Mouse (Mus musculus): Measurements from ENCODE around the gene Gm49387.
A peak's percentile ranks its signal among the peaks of the same experiment; 100 is the strongest.

Gene Gm49387

GRCm38 (mm10) chr14:31662555-31663211, 22.0 kb upstream of the Gm49387 start:
- DNase-seq (ENCODE audit: low spot score in 2 of 2) = peak in 1 of 2 experiments; percentile 43

GRCm38 (mm10) chr14:31661671-31662554, 21.2 kb upstream of the Gm49387 start:
- DNase-seq (ENCODE audit: low spot score in 2 of 2) = peak; percentile 62 to 76

- no peak for DNase-seq (ENCODE audit: low spot score in 2 of 2)
These were observed 19.8 kb upstream of the Gm49387 start for GRCm38 (mm10) chr14:31660312-31661093.

- DNase-seq (ENCODE audit: low spot score in 2 of 2) = no peak
These were observed 19.0 kb upstream of the Gm49387 start for GRCm38 (mm10) chr14:31659501-31660181.

GRCm38 (mm10) chr14:31658126-31658680, 17.5 kb upstream of the Gm49387 start:
- peak in 1 of 2 experiments; percentile 54 for DNase-seq (ENCODE audit: low spot score in 2 of 2)

- peak; percentile 68 to 81 for DNase-seq (ENCODE audit: low spot score in 2 of 2)
These were observed 16.4 kb upstream of the Gm49387 start for GRCm38 (mm10) chr14:31656857-31657645.

- no peak for DNase-seq (ENCODE audit: low spot score in 2 of 2)
These were observed 15.7 kb upstream of the Gm49387 start for GRCm38 (mm10) chr14:31656386-31656785.

GRCm38 (mm10) chr14:31655406-31655805, 14.7 kb upstream of the Gm49387 start:
- no peak for DNase-seq (ENCODE audit: low spot score in 2 of 2)

- no peak for DNase-seq (ENCODE audit: low spot score in 2 of 2)
These were observed 14.1 kb upstream of the Gm49387 start for GRCm38 (mm10) chr14:31654816-31655215.

- DNase-seq (ENCODE audit: low spot score in 2 of 2) = no peak
These were observed 12.6 kb upstream of the Gm49387 start for GRCm38 (mm10) chr14:31653101-31653875.

GRCm38 (mm10) chr14:31652624-31653023, 11.9 kb upstream of the Gm49387 start:
- no peak for DNase-seq (ENCODE audit: low spot score in 2 of 2)

- DNase-seq (ENCODE audit: low spot score in 2 of 2) = no peak
These were observed 11.4 kb upstream of the Gm49387 start for GRCm38 (mm10) chr14:31652106-31652505.

GRCm38 (mm10) chr14:31651206-31651605, 10.5 kb upstream of the Gm49387 start:
- no peak for DNase-seq (ENCODE audit: low spot score in 2 of 2)

- no peak for DNase-seq (ENCODE audit: low spot score in 2 of 2)
These were observed 9.7 kb upstream of the Gm49387 start for GRCm38 (mm10) chr14:31650347-31650746.

GRCm38 (mm10) chr14:31647991-31648390, 7.3 kb upstream of the Gm49387 start:
- no peak for DNase-seq (ENCODE audit: low spot score in 2 of 2)

- no peak for DNase-seq (ENCODE audit: low spot score in 2 of 2)
These were observed 5.2 kb upstream of the Gm49387 start for GRCm38 (mm10) chr14:31645920-31646319.

GRCm38 (mm10) chr14:31644931-31645547, 4.4 kb upstream of the Gm49387 start:
- DNase-seq (ENCODE audit: low spot score in 2 of 2) = no peak

- no peak for DNase-seq (ENCODE audit: low spot score in 2 of 2)
These were observed 3.6 kb upstream of the Gm49387 start for GRCm38 (mm10) chr14:31644183-31644830.
